Mouse (Mus musculus): ENCODE measurements at regions not wholly inside any gene's neighbourhood (a gene's known extent, or its start where the extent isn't known, plus 50 kb on each side); places are given as distances from the start of the nearest gene placed in this dataset.

DNA sequence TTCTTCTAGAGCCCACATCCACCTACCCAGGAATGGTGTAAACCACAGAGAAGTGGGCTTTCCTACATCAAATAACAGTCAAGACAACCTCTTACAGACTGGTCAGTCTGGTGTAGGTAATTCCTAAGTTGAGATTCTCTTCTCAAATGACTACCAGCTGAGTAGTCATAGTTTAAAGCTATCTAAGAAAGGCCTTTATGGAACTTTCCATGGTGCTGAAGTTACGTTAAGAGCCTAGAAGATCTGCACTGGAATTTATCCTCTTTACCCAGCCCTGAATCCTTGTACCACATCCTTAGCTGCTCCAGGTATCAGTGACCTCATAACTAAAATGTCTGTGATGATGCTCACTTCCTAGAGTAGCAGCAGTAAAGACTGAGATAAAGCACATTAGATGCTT is 385.2 kb downstream of the 1810013L24Rik start:
- no peak for TF ChIP-seq CTCF (IDR thresholded peaks at IDR 0.05; ENCODE audit: insufficient read depth, low read depth, low read length)
- TF ChIP-seq POLR2A (IDR thresholded peaks at IDR 0.05; ENCODE audit: insufficient read depth, low read depth, low read length): no peak

Measured in olfactory bulb, adult 2 months (tissue).